Mouse (Mus musculus) stomach, embryonic 16.5 days (tissue): ENCODE results near the gene Gja3. TPM values are rescaled to one million over a fixed set of nuclear protein-coding genes. Genes with fewer than 3 reads are reported as not detected.

ENCODE experiments used
- ATAC-seq: fragments of 200-750 bp; cut with Nextera tagmentation; 2 replicates; pipeline ENCODE4 v1.8.0; 2017; ENCODE audit warnings: moderate number of reproducible peaks, moderate TSS enrichment; ENCODE audit not compliant: insufficient read depth, low FRiP score
- H3K27ac ChIP-seq: fragments of 300-500 bp; sonication (generic); 2 replicates; pipeline ENCODE4 v1.5.1; 2014; ENCODE audit warnings: low read length
- H3K27me3 ChIP-seq: fragments of 300-500 bp; sonication (generic); 2 replicates; pipeline ENCODE4 v1.6.1; 2014; ENCODE audit warnings: low read length, control low read depth, mixed read lengths; ENCODE audit not compliant: control insufficient read depth, insufficient read depth
- H3K36me3 ChIP-seq: fragments of 300-500 bp; sonication (generic); 2 replicates; pipeline ENCODE4 v1.6.1; 2014; ENCODE audit warnings: low read length; ENCODE audit not compliant: control insufficient read depth, insufficient read depth
- H3K4me1 ChIP-seq: fragments of 300-500 bp; sonication (generic); 2 replicates; pipeline ENCODE4 v1.6.1; 2014; ENCODE audit warnings: low read length, control low read depth, mixed read lengths; ENCODE audit not compliant: control insufficient read depth, insufficient read depth
- H3K4me2 ChIP-seq: fragments of 300-500 bp; sonication (generic); 2 replicates; pipeline ENCODE4 v1.6.1; 2014; ENCODE audit warnings: low read depth, low read length, mixed read lengths
- H3K4me3 ChIP-seq: fragments of 300-500 bp; sonication (generic); replicated peaks from 2 replicates; pipeline ENCODE4 v1.5.1; 2014; ENCODE audit warnings: mild to moderate bottlenecking, low read length
- H3K9ac ChIP-seq: fragments of 300-500 bp; sonication (generic); 2 replicates; pipeline ENCODE4 v1.6.1; 2014; ENCODE audit warnings: low read length
- H3K9me3 ChIP-seq: fragments of 300-500 bp; sonication (generic); replicated peaks from 2 replicates; pipeline ENCODE4 v1.6.1; 2016; ENCODE audit warnings: low read length, control low read depth; ENCODE audit not compliant: control insufficient read depth
- WGBS: fragments of 180-500 bp; shearing (Covaris S2); extraction: QIAGEN DNeasy Blood & Tissue Kit; methylation state at CpG from one replicate; pipeline ENCODE4 v1.1.7; 2014; 5-methylcytosine and 5-hydroxymethylcytosine counted together
- polyA plus RNA-seq: library from polyadenylated mRNA; unstranded; fragments of >200 nt; fragmentation: Nextera tagmentation; extraction: Ambion mirVana; gene quantifications from 2 replicates; pipeline ENCODE4 v1.2.1, GENCODE M21; 2015

Gja3 gene
- polyA plus RNA-seq, 1 experiment from 2014 or later = 2.0 TPM

DNA sequence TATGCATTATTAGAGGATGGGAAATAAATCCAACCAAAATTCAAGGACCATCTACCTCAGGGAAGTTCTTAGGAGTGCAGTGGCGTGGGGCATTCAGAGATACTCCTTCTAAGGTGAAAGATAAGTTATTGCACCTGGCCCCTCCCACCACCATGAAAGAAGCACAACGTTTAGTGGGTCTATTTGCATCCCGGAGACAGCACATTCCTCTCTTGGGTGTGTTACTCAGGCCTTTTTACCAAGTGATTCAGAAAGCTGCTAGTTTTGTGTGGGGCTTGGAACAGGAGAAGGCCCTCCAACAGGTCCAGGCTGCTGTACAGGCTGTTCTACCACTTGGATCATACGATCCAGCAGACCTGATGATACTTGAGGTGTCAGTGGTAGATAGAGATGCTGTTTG lies 69.3 kb downstream of the Gja3 start:
- 60% methylated on average over 4 of the region's 4 CpGs for WGBS
- no peak overlapping the region for H3K27ac ChIP-seq
- no peak overlapping the region for H3K9ac ChIP-seq
- no peak overlapping the region for H3K4me2 ChIP-seq
- no peaks in the 10 kb centered on the region for H3K36me3 ChIP-seq
- no peaks in the 10 kb centered on the region for H3K4me1 ChIP-seq
- H3K4me3 ChIP-seq = no peak overlapping the region
- H3K27me3 ChIP-seq = no peaks in the 10 kb centered on the region
- H3K9me3 ChIP-seq = no peaks in the 10 kb centered on the region
- no peak for ATAC-seq

Other genes with a start within 250 kb of the Gja3 start
- gene Zmym5, start 246.4 kb downstream of the Gja3 start, polyA plus RNA-seq = 23.6 and 26.2 TPM in 2 replicates
- gene Zmym2, start 171.4 kb downstream of the Gja3 start, polyA plus RNA-seq = 40.1 and 40.2 TPM in 2 replicates
- 45.3 and 72.8 TPM in 2 replicates for gene Gjb2, start 46.6 kb upstream of the Gja3 start, polyA plus RNA-seq
- gene Gm4491, start 57.8 kb upstream of the Gja3 start, polyA plus RNA-seq = not detected in 2 replicates
- gene Gjb6, start 75.5 kb upstream of the Gja3 start, polyA plus RNA-seq = 12.7 and 19.2 TPM in 2 replicates